23 mouse cellular contexts compared by ENCODE assay signal in genomic region chr2:72247819-72248218, GRCm38 (mm10). TPM values are rescaled to one million over a fixed set of nuclear protein-coding genes. Genes with fewer than 3 reads are reported as not detected.
DNase-seq lines count a peak whose midpoint lies in the region; ATAC-seq and TF ChIP-seq lines count a peak whose summit lies in the region.
"Had no signal": no experiment of that assay in that cellular context is flagged by ENCODE, and none has a peak within 500 bp of the region (broad histone marks: within the 10 kb centered on the region; RNA-seq: fewer than 3 reads in every experiment).

No protein-coding gene starts in this region.

- no peak for TF ChIP-seq EP300 in stomach, postnatal 0 days (optimal IDR thresholded peaks at IDR 0.05)

- DNase-seq in heart, embryonic 10.5 days (ENCODE audit: low spot score) = peak; percentile 71
- no peak for DNase-seq in heart, postnatal 4 days
- peak; percentile 22 to 35 for DNase-seq in kidney, postnatal 36 days
- DNase-seq in stomach, postnatal 0 days (ENCODE audit: low spot score) = no peak
- no peak for DNase-seq in spleen, postnatal 10 days (ENCODE audit: low spot score in 2 of 2)
- DNase-seq: adrenal gland, postnatal 10 days; cerebellum, adult 8-10 months; cerebellum, postnatal 36 days; gastrocnemius, postnatal 25 days; heart, adult 11 months; heart, postnatal 36 days; liver; lung, adult 18-20 months; lung, postnatal 14 days had no signal

- H3K27ac ChIP-seq in heart, embryonic 10.5 days = no peak overlapping the region
- no peak overlapping the region for H3K27ac ChIP-seq in kidney, embryonic 15.5 days
- no peak overlapping the region for H3K27ac ChIP-seq in intestine, embryonic 15.5 days
- no peak overlapping the region for H3K27ac ChIP-seq in stomach, postnatal 0 days (replicated peaks)
- H3K27ac ChIP-seq: hindbrain, embryonic 13.5 days; midbrain, embryonic 10.5 days; neural tube, embryonic 12.5 days had no signal

- H3K4me2 ChIP-seq in kidney, embryonic 15.5 days = no peak overlapping the region
- H3K4me2 ChIP-seq in intestine, embryonic 15.5 days (replicated peaks) = no peak overlapping the region
- no peak overlapping the region for H3K4me2 ChIP-seq in stomach, postnatal 0 days (replicated peaks; ENCODE audit: low read depth)
- H3K4me2 ChIP-seq: heart, embryonic 11.5 days; hindbrain, embryonic 13.5 days; neural tube, embryonic 12.5 days had no signal

- ATAC-seq in kidney, embryonic 15.5 days (replicated peaks; ENCODE audit: low FRiP score) = no peak
- ATAC-seq in intestine, embryonic 15.5 days = peak; percentile 76
- ATAC-seq in stomach, postnatal 0 days (ENCODE audit: low FRiP score, low TSS enrichment) = 0 out of 2 replicates have a peak, but pooled peaks have one; percentile 26
- ATAC-seq: forebrain, embryonic 14.5 days; Patski had no signal

- no peak overlapping the region for H3K4me3 ChIP-seq in heart, embryonic 10.5 days
- no peak overlapping the region for H3K4me3 ChIP-seq in kidney, embryonic 15.5 days (replicated peaks)
- H3K4me3 ChIP-seq in intestine, embryonic 15.5 days (replicated peaks) = no peak overlapping the region
- no peak overlapping the region for H3K4me3 ChIP-seq in stomach, postnatal 0 days (ENCODE audit: low read depth, low read length)
- H3K4me3 ChIP-seq: hindbrain, embryonic 13.5 days; midbrain, embryonic 10.5 days; myocyte; neural tube, embryonic 12.5 days had no signal

- 82% methylated on average over 6 of the region's 6 CpGs for WGBS in heart, embryonic 10.5 days
- 81% methylated on average over 6 of the region's 6 CpGs for WGBS in kidney, embryonic 15.5 days
- WGBS in intestine, embryonic 15.5 days = 72% methylated on average over 6 of the region's 6 CpGs
- 96% methylated on average over 6 of the region's 6 CpGs for WGBS in stomach, postnatal 0 days

- no peaks in the 10 kb centered on the region for H3K36me3 ChIP-seq in heart, embryonic 10.5 days
- no peaks in the 10 kb centered on the region for H3K36me3 ChIP-seq in kidney, embryonic 15.5 days
- H3K36me3 ChIP-seq in intestine, embryonic 15.5 days = no peaks in the 10 kb centered on the region
- no peaks in the 10 kb centered on the region for H3K36me3 ChIP-seq in stomach, postnatal 0 days (ENCODE audit: control insufficient read depth, insufficient read depth, low read length)
- H3K36me3 ChIP-seq: hindbrain, embryonic 13.5 days; midbrain, embryonic 10.5 days; neural tube, embryonic 12.5 days had no signal

- H3K9ac ChIP-seq in kidney, embryonic 15.5 days = no peak overlapping the region
- no peak overlapping the region for H3K9ac ChIP-seq in intestine, embryonic 15.5 days
- H3K9ac ChIP-seq in stomach, postnatal 0 days (ENCODE audit: low read length) = no peak overlapping the region
- H3K9ac ChIP-seq: hindbrain, embryonic 13.5 days; neural tube, embryonic 12.5 days had no signal

- H3K4me1 ChIP-seq in heart, embryonic 10.5 days = peaks cover 7% of the 10 kb centered on the region
- no peaks in the 10 kb centered on the region for H3K4me1 ChIP-seq in kidney, embryonic 15.5 days
- H3K4me1 ChIP-seq in intestine, embryonic 15.5 days (replicated peaks) = no peaks in the 10 kb centered on the region; the same call in 1 of the 2 replicates
- H3K4me1 ChIP-seq in stomach, postnatal 0 days (replicated peaks; ENCODE audit: control insufficient read depth, insufficient read depth) = no peaks in the 10 kb centered on the region
- H3K4me1 ChIP-seq: neural tube, embryonic 12.5 days had no signal

- no peak for TF ChIP-seq CTCF in stomach, postnatal 0 days (IDR thresholded peaks at IDR 0.05; ENCODE audit: low read depth)

- H3K27me3 ChIP-seq in heart, embryonic 10.5 days (ENCODE audit: insufficient read depth, poor library complexity, severe bottlenecking) = no peaks in the 10 kb centered on the region
- no peaks in the 10 kb centered on the region for H3K27me3 ChIP-seq in kidney, embryonic 15.5 days
- H3K27me3 ChIP-seq in intestine, embryonic 15.5 days (replicated peaks) = no peaks in the 10 kb centered on the region
- no peaks in the 10 kb centered on the region for H3K27me3 ChIP-seq in stomach, postnatal 0 days (ENCODE audit: control insufficient read depth, insufficient read depth, low read length)
- H3K27me3 ChIP-seq: neural tube, embryonic 12.5 days; Patski had no signal

- H3K9me3 ChIP-seq in heart, embryonic 10.5 days = no peaks in the 10 kb centered on the region
- H3K9me3 ChIP-seq in kidney, embryonic 15.5 days (replicated peaks) = no peaks in the 10 kb centered on the region
- no peaks in the 10 kb centered on the region for H3K9me3 ChIP-seq in intestine, embryonic 15.5 days
- no peaks in the 10 kb centered on the region for H3K9me3 ChIP-seq in stomach, postnatal 0 days (ENCODE audit: control insufficient read depth, low read length)
- H3K9me3 ChIP-seq: hindbrain, embryonic 13.5 days; midbrain, embryonic 10.5 days; neural tube, embryonic 12.5 days had no signal

RNA-seq across cellular contexts. Expression of gene Map3k20, which starts 37.6 kb away (rescaled TPM):
- polyA plus RNA-seq in heart, embryonic 10.5 days (2016; fragmentation: Nextera tagmentation; extraction: Ambion mirVana) = 27.9 and 60.5 TPM in 2 replicates
- total RNA-seq in heart, postnatal 4 days (2021) = 100 to 1,000 TPM; 223 to 231 TPM
- polyA plus RNA-seq in kidney, embryonic 15.5 days (2015; fragmentation: Nextera tagmentation; extraction: Ambion mirVana) = 14.5 and 14.7 TPM in 2 replicates
- polyA plus RNA-seq in intestine, embryonic 15.5 days (2015; fragmentation: Nextera tagmentation; extraction: Ambion mirVana) = 17.0 and 17.7 TPM in 2 replicates
- 15.9 and 17.0 TPM in 2 replicates for polyA plus RNA-seq in stomach, postnatal 0 days (2015; fragmentation: Nextera tagmentation; extraction: Ambion mirVana)

Comparison
In these comparisons a context has a peak if more than half of its experiments do, and no peak if none do; other contexts are left out.
1. DNase-seq: peak in heart, embryonic 10.5 days (single experiment) and kidney, postnatal 36 days (2 of 2); none in heart, postnatal 4 days (single experiment), stomach, postnatal 0 days (single experiment) and spleen, postnatal 10 days (0 of 2).